In the genomic region with DNA sequence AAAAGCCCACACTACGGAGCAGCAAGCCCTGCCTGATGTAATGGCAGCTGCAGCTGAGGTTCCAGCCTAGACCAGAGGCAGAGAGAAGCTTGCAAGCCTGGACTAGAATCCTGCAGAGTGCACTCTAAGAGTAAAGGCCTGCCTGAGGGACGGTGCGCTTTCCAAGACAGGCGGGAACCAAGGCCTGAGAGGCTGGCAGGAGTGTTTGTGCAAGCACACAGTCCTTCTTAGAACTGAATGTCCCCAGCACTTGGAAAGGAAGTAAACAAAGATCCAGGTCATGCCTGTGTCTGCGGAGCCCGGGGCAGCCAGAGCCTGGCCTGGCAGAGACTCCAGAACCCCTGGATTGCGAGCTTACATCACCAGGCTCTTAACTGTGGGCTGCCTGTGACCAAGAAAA, we compare ENCODE assay signal across 8 mouse cellular contexts. TPM values are rescaled to one million over a fixed set of nuclear protein-coding genes. Genes with fewer than 3 reads are reported as not detected.
DNase-seq lines count a peak whose midpoint lies in the region; ATAC-seq and TF ChIP-seq lines count a peak whose summit lies in the region.

No protein-coding gene starts in this region.

- TF ChIP-seq CTCF in cerebellum, adult 2 months (IDR thresholded peaks at IDR 0.05; ENCODE audit: borderline replicate concordance, insufficient read depth, low read depth, low read length): no peak

- no peak overlapping the region for H3K4me2 ChIP-seq in hindbrain, embryonic 13.5 days

- no peak overlapping the region for H3K4me3 ChIP-seq in cerebellum, adult 2 months (replicated peaks; ENCODE audit: insufficient read depth, low read depth, low read length)
- no peak overlapping the region for H3K4me3 ChIP-seq in hindbrain, embryonic 13.5 days

- no peaks in the 10 kb centered on the region for H3K36me3 ChIP-seq in hindbrain, embryonic 13.5 days

- H3K9ac ChIP-seq in hindbrain, embryonic 13.5 days: no peak overlapping the region

- 4% methylated on average over 7 of the region's 7 CpGs for WGBS in cerebellum, adult 2 months
- WGBS in hindbrain, embryonic 13.5 days: 49% methylated on average over 7 of the region's 7 CpGs

- no peak for TF ChIP-seq POLR2A in cerebellum, adult 2 months (IDR thresholded peaks at IDR 0.05; ENCODE audit: borderline replicate concordance, insufficient read depth, low read length)

- no peaks in the 10 kb centered on the region for H3K9me3 ChIP-seq in hindbrain, embryonic 13.5 days

- peak overlapping the region; percentile 30 for H3K27ac ChIP-seq in cerebellum, adult 2 months (ENCODE audit: insufficient read depth, low read length)
- H3K27ac ChIP-seq in hindbrain, embryonic 13.5 days: peak overlapping the region; percentile 55

- no peaks in the 10 kb centered on the region for H3K27me3 ChIP-seq in cerebellum, adult 2 months (ENCODE audit: control insufficient read depth, insufficient read depth, low read length)
- H3K27me3 ChIP-seq in hindbrain, embryonic 13.5 days: no peaks in the 10 kb centered on the region

- peak; percentile 96 for DNase-seq in adipocyte (ENCODE audit: low spot score)
- DNase-seq in cerebellum, adult 2 months: peak; percentile 60 to 75
- DNase-seq in gastrocnemius, adult 18-20 months (ENCODE audit: low spot score): peak; percentile 94
- DNase-seq in layer of hippocampus, postnatal 36 days: peak; percentile 51 to 70
- DNase-seq in lung, postnatal 10 days: peak; percentile 91
- DNase-seq in urinary bladder, postnatal 25 days (ENCODE audit: low spot score): peak; percentile 44
- DNase-seq in thymus, postnatal 4 days: no peak

- ATAC-seq in hindbrain, embryonic 13.5 days (ENCODE audit: low FRiP score): no peak

- H3K4me1 ChIP-seq in cerebellum, adult 2 months (ENCODE audit: control insufficient read depth, insufficient read depth, low read length): peaks cover 74% of the 10 kb centered on the region
- peaks cover 25% of the 10 kb centered on the region for H3K4me1 ChIP-seq in hindbrain, embryonic 13.5 days (replicated peaks)

RNA-seq across cellular contexts. Expression of a gene that starts 25.4 kb away (rescaled TPM):
- polyA plus RNA-seq in cerebellum, adult 2 months (2012; rRNA removed): 50.5 and 59.9 TPM in 2 replicates
- total RNA-seq in gastrocnemius, adult 18-20 months (2021): 10 to 100 TPM; 23.3 to 29.8 TPM
- polyA plus RNA-seq in hindbrain, embryonic 13.5 days (2015; fragmentation: Nextera tagmentation; extraction: Ambion mirVana): 3.7 and 3.9 TPM in 2 replicates
- 10 to 100 TPM; 45.7 to 50.1 TPM for total RNA-seq in layer of hippocampus, postnatal 36 days (2021)
